Mouse (Mus musculus) lung, adult 2 months (tissue): ENCODE data around the gene Rasa2.
"Not testable (repeated sequence)": the region's sequence is repeated elsewhere in the genome, so short reads cannot be mapped to it uniquely, and the experiment has no call there.

Source experiments
- CTCF ChIP-seq: fragments of 200-500 bp; IDR thresholded peaks from 2 replicates; pipeline ENCODE4 v1.5.1; 2011; ENCODE audit warnings: mild to moderate bottlenecking, low read length, control low read depth; ENCODE audit not compliant: insufficient read depth
- POLR2A ChIP-seq: fragments of 200-500 bp; IDR thresholded peaks from 2 replicates; pipeline ENCODE4 v1.6.1; 2011; ENCODE audit warnings: low read depth, mild to moderate bottlenecking, control low read depth, low read length, borderline replicate concordance; ENCODE audit errors: extremely low read depth

DNA sequence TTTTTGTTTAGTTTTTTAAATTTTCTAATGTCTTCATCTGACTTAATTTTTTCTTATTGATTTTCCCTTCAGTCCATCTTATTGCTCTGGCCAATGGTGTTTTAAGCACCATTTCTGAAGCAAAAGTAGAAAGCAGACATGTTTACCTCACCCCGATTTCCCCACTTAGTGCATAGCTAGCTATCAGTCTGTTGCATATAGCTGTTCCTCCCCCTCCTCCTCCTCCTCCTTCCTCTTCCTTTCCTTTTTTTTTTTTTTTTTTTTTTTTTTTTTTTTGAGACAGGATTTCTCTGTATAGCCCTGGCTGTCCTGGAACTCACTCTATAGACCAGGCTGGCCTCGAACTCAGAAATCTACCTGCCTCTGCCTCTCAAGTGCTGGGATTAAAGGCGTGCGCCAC, 95.3 kb downstream of the Rasa2 start:
- TF ChIP-seq POLR2A, CTCF: not testable (repeated sequence)
